Mouse (Mus musculus): ENCODE results near the gene Gm49322. TPM values are rescaled to one million over a fixed set of nuclear protein-coding genes. Genes with fewer than 3 reads are reported as not detected.

The Gm49322 gene
- total and polyA plus RNA-seq, 3 experiments = 0.82 to 2.8 (median 2.2) TPM

- Histone ChIP-seq H3K4me1 (ENCODE audit: insufficient read depth, low read depth, low read length) (peaks cover 80% of the 10 kb centered on the region), H3K27me3 (ENCODE audit: insufficient read depth, low read length) (no peaks in the 10 kb centered on the region), H3K36me3 (replicated peaks) (peaks cover 50% of the 10 kb centered on the region), H3K4me3 (ENCODE audit: low read depth, low read length) (peak overlapping the region; percentile 96), H3K9me3 (replicated peaks) (no peaks in the 10 kb centered on the region)
- DNase-seq (ENCODE audit: low spot score) (peak; percentile 81), ATAC-seq (ENCODE audit: extremely low read depth, insufficient number of reproducible peaks, low FRiP score, poor library complexity, severe bottlenecking) (0 out of 2 replicates have a peak, but pooled peaks have one; percentile 7)
- TF ChIP-seq POLR2AphosphoS5 (IDR thresholded peaks at IDR 0.05; ENCODE audit: insufficient replicate concordance, low read depth, low read length) = no peak
- TF ChIP-seq CTCF (IDR thresholded peaks at IDR 0.05; ENCODE audit: low read depth, low read length) = peak; percentile 94
- no peak for TF ChIP-seq TAL1 (conservative IDR thresholded peaks at IDR 0.05; ENCODE audit: low read depth, low read length)
- no peak for TF ChIP-seq GATA2 (IDR thresholded peaks at IDR 0.05; ENCODE audit: borderline replicate concordance, low read depth, low read length)
- no peak for TF ChIP-seq GATA1 (IDR thresholded peaks at IDR 0.05; ENCODE audit: borderline replicate concordance, low read length)
These were observed 27.6 kb upstream of the Gm49322 start for GRCm38 (mm10) chr10:80578131-80578750.

GRCm38 (mm10) chr10:80578911-80579310 lies 26.9 kb upstream of the Gm49322 start:
- no peaks in the 10 kb centered on the region for H3K27me3 ChIP-seq (ENCODE audit: insufficient read depth, low read length)
- H3K4me3 ChIP-seq (ENCODE audit: low read depth, low read length) = peak overlapping the region; percentile 96; the same call in 1 of the 2 replicates
- no peaks in the 10 kb centered on the region for H3K9me3 ChIP-seq (replicated peaks)
- peaks cover 50% of the 10 kb centered on the region for H3K36me3 ChIP-seq (replicated peaks)
- DNase-seq (ENCODE audit: low spot score) = peak; percentile 73
- TF ChIP-seq TAL1 (conservative IDR thresholded peaks at IDR 0.05; ENCODE audit: low read depth, low read length) (no peak), CTCF (IDR thresholded peaks at IDR 0.05; ENCODE audit: low read depth, low read length) (peak; percentile 25; the same call in 1 of the 2 replicates)
- ATAC-seq (ENCODE audit: extremely low read depth, insufficient number of reproducible peaks, low FRiP score, poor library complexity, severe bottlenecking) = no peak
- peaks cover 80% of the 10 kb centered on the region for H3K4me1 ChIP-seq (ENCODE audit: insufficient read depth, low read depth, low read length)

- DNase-seq (ENCODE audit: low spot score) (no peak), ATAC-seq (ENCODE audit: extremely low read depth, insufficient number of reproducible peaks, low FRiP score, poor library complexity, severe bottlenecking) (no peak)
- Histone ChIP-seq H3K9me3 (replicated peaks) (no peaks in the 10 kb centered on the region), H3K4me3 (ENCODE audit: low read depth, low read length) (no peak overlapping the region), H3K4me1 (ENCODE audit: insufficient read depth, low read depth, low read length) (peaks cover 87% of the 10 kb centered on the region), H3K27me3 (ENCODE audit: insufficient read depth, low read length) (no peaks in the 10 kb centered on the region), H3K36me3 (replicated peaks) (peaks cover 72% of the 10 kb centered on the region)
- no peak for TF ChIP-seq GATA1 (IDR thresholded peaks at IDR 0.05; ENCODE audit: borderline replicate concordance, low read length)
- TF ChIP-seq GATA2 (IDR thresholded peaks at IDR 0.05; ENCODE audit: borderline replicate concordance, low read depth, low read length) = no peak
- no peak for TF ChIP-seq CTCF (IDR thresholded peaks at IDR 0.05; ENCODE audit: low read depth, low read length)
- no peak for TF ChIP-seq TAL1 (conservative IDR thresholded peaks at IDR 0.05; ENCODE audit: low read depth, low read length)
- no peak for TF ChIP-seq POLR2AphosphoS5 (IDR thresholded peaks at IDR 0.05; ENCODE audit: insufficient replicate concordance, low read depth, low read length)
These were observed 22.8 kb upstream of the Gm49322 start for GRCm38 (mm10) chr10:80583047-80583446.

- peaks cover 83% of the 10 kb centered on the region for H3K36me3 ChIP-seq (replicated peaks)
- DNase-seq (ENCODE audit: low spot score) = no peak
- H3K4me3 ChIP-seq (ENCODE audit: low read depth, low read length) = 0 out of 2 replicates have a peak overlapping the region, but pooled peaks have one; percentile 14
- TF ChIP-seq TAL1 (conservative IDR thresholded peaks at IDR 0.05; ENCODE audit: low read depth, low read length) (no peak), CTCF (IDR thresholded peaks at IDR 0.05; ENCODE audit: low read depth, low read length) (no peak), POLR2AphosphoS5 (IDR thresholded peaks at IDR 0.05; ENCODE audit: insufficient replicate concordance, low read depth, low read length) (no peak), GATA1 (IDR thresholded peaks at IDR 0.05; ENCODE audit: borderline replicate concordance, low read length) (no peak), GATA2 (IDR thresholded peaks at IDR 0.05; ENCODE audit: borderline replicate concordance, low read depth, low read length) (no peak)
- no peaks in the 10 kb centered on the region for H3K9me3 ChIP-seq (replicated peaks)
- no peaks in the 10 kb centered on the region for H3K27me3 ChIP-seq (ENCODE audit: insufficient read depth, low read length)
- ATAC-seq (ENCODE audit: extremely low read depth, insufficient number of reproducible peaks, low FRiP score, poor library complexity, severe bottlenecking) = no peak
- peaks cover 87% of the 10 kb centered on the region for H3K4me1 ChIP-seq (ENCODE audit: insufficient read depth, low read depth, low read length)
These were observed 21.8 kb upstream of the Gm49322 start for GRCm38 (mm10) chr10:80584045-80584488.

GRCm38 (mm10) chr10:80584642-80585552 lies 20.9 kb upstream of the Gm49322 start:
- ATAC-seq (ENCODE audit: extremely low read depth, insufficient number of reproducible peaks, low FRiP score, poor library complexity, severe bottlenecking) (no peak), DNase-seq (ENCODE audit: low spot score) (no peak)
- H3K9me3 ChIP-seq (replicated peaks) = no peaks in the 10 kb centered on the region
- H3K27me3 ChIP-seq (ENCODE audit: insufficient read depth, low read length) = no peaks in the 10 kb centered on the region
- peaks cover 84% of the 10 kb centered on the region for H3K36me3 ChIP-seq (replicated peaks)
- H3K4me1 ChIP-seq (ENCODE audit: insufficient read depth, low read depth, low read length) = peaks cover 85% of the 10 kb centered on the region
- no peak overlapping the region; the same call in 1 of the 2 replicates for H3K4me3 ChIP-seq (ENCODE audit: low read depth, low read length)
- TF ChIP-seq CTCF (IDR thresholded peaks at IDR 0.05; ENCODE audit: low read depth, low read length) (no peak), POLR2AphosphoS5 (IDR thresholded peaks at IDR 0.05; ENCODE audit: insufficient replicate concordance, low read depth, low read length) (no peak), GATA1 (IDR thresholded peaks at IDR 0.05; ENCODE audit: borderline replicate concordance, low read length) (no peak), GATA2 (IDR thresholded peaks at IDR 0.05; ENCODE audit: borderline replicate concordance, low read depth, low read length) (no peak), TAL1 (conservative IDR thresholded peaks at IDR 0.05; ENCODE audit: low read depth, low read length) (no peak)

- H3K4me1 ChIP-seq (ENCODE audit: insufficient read depth, low read depth, low read length) = peaks cover 84% of the 10 kb centered on the region
- H3K4me3 ChIP-seq (ENCODE audit: low read depth, low read length) = no peak overlapping the region; the same call in 1 of the 2 replicates
- DNase-seq (ENCODE audit: low spot score) (no peak), ATAC-seq (ENCODE audit: extremely low read depth, insufficient number of reproducible peaks, low FRiP score, poor library complexity, severe bottlenecking) (no peak)
- no peaks in the 10 kb centered on the region for H3K27me3 ChIP-seq (ENCODE audit: insufficient read depth, low read length)
- no peaks in the 10 kb centered on the region for H3K9me3 ChIP-seq (replicated peaks)
- TF ChIP-seq POLR2AphosphoS5 (IDR thresholded peaks at IDR 0.05; ENCODE audit: insufficient replicate concordance, low read depth, low read length) = no peak
- TF ChIP-seq CTCF (IDR thresholded peaks at IDR 0.05; ENCODE audit: low read depth, low read length) = no peak
- no peak for TF ChIP-seq GATA2 (IDR thresholded peaks at IDR 0.05; ENCODE audit: borderline replicate concordance, low read depth, low read length)
- no peak for TF ChIP-seq TAL1 (conservative IDR thresholded peaks at IDR 0.05; ENCODE audit: low read depth, low read length)
- peaks cover 81% of the 10 kb centered on the region for H3K36me3 ChIP-seq (replicated peaks)
These were observed 20.2 kb upstream of the Gm49322 start for GRCm38 (mm10) chr10:80585581-80585980.
